15 mouse cellular contexts compared by ENCODE assay signal in the genomic region with DNA sequence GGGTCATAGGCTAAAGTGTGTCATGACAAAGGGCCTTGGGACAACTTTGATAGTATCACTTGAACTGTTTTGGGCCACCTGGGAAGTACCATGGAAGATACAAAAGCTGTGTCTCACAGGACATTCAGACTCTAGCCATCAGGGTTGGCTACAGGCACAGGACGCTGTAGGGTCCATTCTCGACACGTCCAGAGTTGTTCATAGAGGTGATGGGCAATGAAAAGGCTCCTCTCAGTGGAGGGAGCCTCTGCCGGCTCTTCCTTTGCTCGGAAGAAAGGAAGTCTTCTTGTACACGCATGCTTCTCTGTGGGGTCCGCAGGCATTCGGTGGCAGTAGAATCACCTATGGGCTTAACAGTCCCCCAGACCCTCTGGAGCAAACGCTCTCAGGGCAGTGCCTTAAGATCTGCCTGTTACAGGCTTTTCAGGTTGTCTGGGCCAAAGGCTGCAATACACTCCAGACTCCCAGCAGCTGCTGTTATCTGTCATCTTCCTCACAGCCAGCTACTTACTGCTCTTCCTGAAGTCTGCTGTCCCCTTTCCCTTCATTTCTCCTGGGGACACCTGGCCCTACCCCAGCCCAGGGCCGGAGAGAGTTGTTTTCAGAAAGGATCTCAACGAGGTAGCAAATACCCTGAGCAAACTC. TPM values are rescaled to one million over a fixed set of nuclear protein-coding genes. Genes with fewer than 3 reads are reported as not detected.
DNase-seq lines count a peak whose midpoint lies in the region; TF ChIP-seq lines count a peak whose summit lies in the region.
"Had no signal": no experiment of that assay in that cellular context is flagged by ENCODE, and none has a peak within 500 bp of the region (broad histone marks: within the 10 kb centered on the region; RNA-seq: fewer than 3 reads in every experiment).

No protein-coding gene starts in this region.

- no peak for TF ChIP-seq EP300 in heart, adult 2 months (IDR thresholded peaks at IDR 0.05; ENCODE audit: insufficient read depth, low read depth, low read length)

- peak overlapping the region; percentile 43; the same call in 1 of the 2 replicates for H3K9ac ChIP-seq in heart, adult 2 months (ENCODE audit: low read depth, low read length)
- H3K9ac ChIP-seq: liver, postnatal 0 days; neural tube, embryonic 15.5 days; stomach, embryonic 15.5 days had no signal

- WGBS in heart, adult 2 months = 60% methylated on average over 11 of the region's 11 CpGs

- peak in 1 of 2 experiments; percentile 26 for DNase-seq in heart, adult 2 months
- DNase-seq in heart, postnatal 4 days = no peak
- peak; percentile 12 to 21 for DNase-seq in kidney, adult 8-10 months
- no peak for DNase-seq in kidney, adult 18-20 months
- DNase-seq in cerebellum, adult 9-11 months = peak; percentile 55
- DNase-seq in cerebellum, postnatal 25 days = peak; percentile 24 to 25
- DNase-seq in spleen, postnatal 14 days (ENCODE audit: low spot score in 2 of 2) = no peak

- no peak for TF ChIP-seq POLR2A in heart, adult 2 months (IDR thresholded peaks at IDR 0.05; ENCODE audit: insufficient read depth, low read depth, low read length)

- no peaks in the 10 kb centered on the region for H3K27me3 ChIP-seq in heart, adult 2 months (ENCODE audit: control insufficient read depth, insufficient read depth, low read length)
- H3K27me3 ChIP-seq: stomach, embryonic 15.5 days had no signal

- H3K4me3 ChIP-seq in heart, adult 2 months = peak overlapping the region; percentile 4; the same call in 1 of the 2 replicates
- H3K4me3 ChIP-seq: forebrain, embryonic 10.5 days; neural tube, embryonic 15.5 days; stomach, embryonic 15.5 days had no signal

- TF ChIP-seq CTCF in heart, adult 2 months (IDR thresholded peaks at IDR 0.05) = no peak

- peaks cover 13% of the 10 kb centered on the region for H3K4me1 ChIP-seq in heart, adult 2 months (ENCODE audit: control insufficient read depth, insufficient read depth, low read length)

- H3K27ac ChIP-seq in heart, adult 2 months = peak overlapping the region; percentile 86
- H3K27ac ChIP-seq: forebrain, embryonic 10.5 days; neural tube, embryonic 15.5 days; stomach, embryonic 15.5 days had no signal

- intact Hi-C loops in heart, adult 2 months (cut with DNase I) = no loop called here

- H3K36me3 ChIP-seq in heart, adult 2 months (ENCODE audit: control insufficient read depth, insufficient read depth, low read length) = peaks cover 2% of the 10 kb centered on the region
- H3K36me3 ChIP-seq: forebrain, embryonic 10.5 days; neural tube, embryonic 15.5 days; stomach, embryonic 15.5 days had no signal

- H3K79me2 ChIP-seq in heart, adult 2 months (replicated peaks; ENCODE audit: control insufficient read depth, insufficient read depth, low read length) = no peaks in the 10 kb centered on the region

RNA-seq across cellular contexts. Expression of a gene that starts 10.6 kb away (rescaled TPM):
- 100 to 1,000 TPM in 1 of 2 experiments, 10 to 100 TPM in 1; 75.8 to 206 TPM for total RNA-seq in heart, adult 2 months (2021)
- 62.8 and 73.8 TPM in 2 replicates for polyA plus RNA-seq in heart, adult 2 months (2012; rRNA removed)
- total RNA-seq in heart, postnatal 4 days (2021) = 10 to 100 TPM; 72.6 to 79.0 TPM

RNA-seq across cellular contexts. Expression of a gene that starts 24.1 kb away (rescaled TPM):
- total RNA-seq in heart, adult 2 months (2021) = under 1 TPM in 1 of 2 experiments, not detected in 1; 0.05 TPM
- 0.04 and 0.12 TPM in 2 replicates for polyA plus RNA-seq in heart, adult 2 months (2012; rRNA removed)
- not detected for total RNA-seq in heart, postnatal 4 days (2021)
- total RNA-seq: gastrocnemius, postnatal 25 days; MEL had no signal
- polyA plus RNA-seq: CD4-positive, CD25-positive, alpha-beta regulatory T cell, adult 4 months; embryonic facial prominence, embryonic 14.5 days; liver, postnatal 0 days had no signal

RNA-seq across cellular contexts. Expression of a gene that starts 29.7 kb away (rescaled TPM):
- 1 to 10 TPM; 4.8 to 7.6 TPM for total RNA-seq in heart, adult 2 months (2021)
- polyA plus RNA-seq in heart, adult 2 months (2012; rRNA removed) = 9.4 and 13.8 TPM in 2 replicates
- total RNA-seq in heart, postnatal 4 days (2021) = 1 to 10 TPM; 8.5 to 9.7 TPM
- polyA plus RNA-seq: CD4-positive, CD25-positive, alpha-beta regulatory T cell, adult 4 months; forebrain, embryonic 10.5 days had no signal

RNA-seq across cellular contexts. Expression of a gene that starts 34.2 kb away (rescaled TPM):
- total RNA-seq in heart, adult 2 months (2021) = 10 to 100 TPM in 1 of 2 experiments, 1 to 10 TPM in 1; 6.6 to 15.5 TPM
- polyA plus RNA-seq in heart, adult 2 months (2012; rRNA removed) = 32.3 and 42.7 TPM in 2 replicates
- 10 to 100 TPM; 16.2 to 18.8 TPM for total RNA-seq in heart, postnatal 4 days (2021)
- polyA plus RNA-seq: forebrain, embryonic 10.5 days had no signal

RNA-seq across cellular contexts. Expression of a gene that starts 35.9 kb away (rescaled TPM):
- total RNA-seq in heart, adult 2 months (2021) = under 1 TPM; 0.21 to 0.23 TPM
- not detected in 2 replicates for polyA plus RNA-seq in heart, adult 2 months (2012; rRNA removed)
- total RNA-seq in heart, postnatal 4 days (2021) = not detected
- total RNA-seq: MEL had no signal
- polyA plus RNA-seq: CD4-positive, CD25-positive, alpha-beta regulatory T cell, adult 4 months; liver, postnatal 0 days had no signal

Comparison
In these comparisons a context has a peak if more than half of its experiments do, and no peak if none do; other contexts are left out.
1. DNase-seq: peak in kidney, adult 8-10 months (2 of 2), cerebellum, adult 9-11 months (single experiment) and cerebellum, postnatal 25 days (2 of 2); none in heart, postnatal 4 days (single experiment), kidney, adult 18-20 months (single experiment) and spleen, postnatal 14 days (0 of 2).